Comparison of ENCODE assay signal across 9 mouse cellular contexts in genomic region chr12:100986423-100986822, GRCm38 (mm10). TPM values are rescaled to one million over a fixed set of nuclear protein-coding genes. Genes with fewer than 3 reads are reported as not detected.
DNase-seq lines count a peak whose midpoint lies in the region; ATAC-seq and TF ChIP-seq lines count a peak whose summit lies in the region.
"Had no signal": no experiment of that assay in that cellular context is flagged by ENCODE, and none has a peak within 500 bp of the region (broad histone marks: within the 10 kb centered on the region; RNA-seq: fewer than 3 reads in every experiment).

No protein-coding gene starts in this region.

- H3K9me3 ChIP-seq in limb, embryonic 14.5 days (ENCODE audit: control insufficient read depth, low read length) = no peaks in the 10 kb centered on the region

- no peak for TF ChIP-seq POLR2A in limb, embryonic 14.5 days (IDR thresholded peaks at IDR 0.05; ENCODE audit: borderline replicate concordance, extremely low read depth, insufficient read depth, insufficient read length)

- peaks cover 21% of the 10 kb centered on the region for H3K4me1 ChIP-seq in limb, embryonic 14.5 days (ENCODE audit: control insufficient read depth, insufficient read depth, low read length)

- no peak overlapping the region for H3K4me3 ChIP-seq in limb, embryonic 14.5 days (replicated peaks; ENCODE audit: low read length)

- peak overlapping the region; percentile 56; the same call in 1 of the 2 replicates for H3K27ac ChIP-seq in limb, embryonic 14.5 days (replicated peaks; ENCODE audit: low read depth, low read length)
- H3K27ac ChIP-seq: macrophage had no signal

- no peaks in the 10 kb centered on the region for H3K36me3 ChIP-seq in limb, embryonic 14.5 days (ENCODE audit: control insufficient read depth, insufficient read depth, low read length)

- 43% methylated on average over 4 of the region's 4 CpGs for WGBS in limb, embryonic 14.5 days

- no peak overlapping the region for H3K4me2 ChIP-seq in limb, embryonic 14.5 days (replicated peaks; ENCODE audit: low read depth, low read length, severe bottlenecking)

- DNase-seq in layer of hippocampus, postnatal 14 days (ENCODE audit: low spot score in 2 of 2) = peak; percentile 56 to 61
- DNase-seq in layer of hippocampus, adult 9-10 months (ENCODE audit: low spot score) = no peak
- peak; percentile 64 for DNase-seq in Muller cell, postnatal 12 days (ENCODE audit: inconsistent ontology term)
- DNase-seq in limb, embryonic 14.5 days (ENCODE audit: low spot score) = no peak
- DNase-seq in kidney, adult 11 months = no peak
- no peak for DNase-seq in gastrocnemius, postnatal 25 days
- DNase-seq: thymus, adult 2 months had no signal

- ATAC-seq in common myeloid progenitor, adult 5-6 weeks (replicated peaks; ENCODE audit: low read depth, poor library complexity, severe bottlenecking) = peak; percentile 52
- ATAC-seq in limb, embryonic 14.5 days (ENCODE audit: low FRiP score, low read depth) = no peak

- no peak overlapping the region for H3K9ac ChIP-seq in limb, embryonic 14.5 days (ENCODE audit: low read depth, low read length, severe bottlenecking)

- H3K27me3 ChIP-seq in limb, embryonic 14.5 days (ENCODE audit: control insufficient read depth, insufficient read depth, low read length) = no peaks in the 10 kb centered on the region

RNA-seq across cellular contexts. Expression of gene Ccdc88c, which starts 42.4 kb away (rescaled TPM):
- total RNA-seq in layer of hippocampus, postnatal 14 days (2021) = 10 to 100 TPM; 33.5 to 38.3 TPM
- total RNA-seq in common myeloid progenitor, adult 5-6 weeks (2017) = 62.4 and 74.6 TPM in 2 replicates
- polyA plus RNA-seq in limb, embryonic 14.5 days (2012; rRNA removed) = 5.5 and 6.5 TPM in 2 replicates
- polyA plus RNA-seq in limb, embryonic 14.5 days (2014; fragmentation: Nextera tagmentation; extraction: Ambion mirVana) = 4.9 and 5.2 TPM in 2 replicates
- total RNA-seq in gastrocnemius, postnatal 25 days (2021) = 10 to 100 TPM; 25.1 to 32.3 TPM

Comparison
In these comparisons a context has a peak if more than half of its experiments do, and no peak if none do; other contexts are left out.
1. DNase-seq: peak in layer of hippocampus, postnatal 14 days (2 of 2) and Muller cell, postnatal 12 days (single experiment); none in layer of hippocampus, adult 9-10 months (single experiment), limb, embryonic 14.5 days (single experiment), kidney, adult 11 months (single experiment) and gastrocnemius, postnatal 25 days (single experiment).